Mouse (Mus musculus) spleen, postnatal 14 days (tissue): Measurements from ENCODE around the gene Srpk2.
"Not testable (repeated sequence)": the region's sequence is repeated elsewhere in the genome, so short reads cannot be mapped to it uniquely, and the experiment has no call there.

Experiments used
- DNase-seq, 2 experiments: peaks; one replicate each; pipeline ENCODE4 v3.0.0; 2021 to 2022; ENCODE audit warnings: low spot score in 2 of 2

Gene Srpk2

DNA sequence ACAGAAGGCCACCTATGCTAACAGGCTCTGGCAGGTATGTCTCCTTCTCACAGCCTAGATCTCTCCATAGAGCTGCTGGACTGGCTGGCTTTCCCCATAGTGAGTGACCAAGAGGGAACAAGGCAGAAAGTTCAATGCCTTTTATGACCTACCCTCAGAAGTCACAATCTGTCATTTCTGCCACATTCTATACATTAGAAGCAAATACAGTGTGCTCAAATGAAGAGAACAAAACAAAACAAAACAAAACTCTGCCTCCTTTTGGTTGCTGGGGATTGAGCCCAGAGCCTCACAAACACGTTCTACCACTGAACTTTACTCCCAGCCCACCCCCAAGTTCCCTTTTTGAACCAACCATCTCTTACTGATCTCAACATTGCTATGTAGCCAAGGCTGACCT lies at the start of gene Srpk2:
Srpk2 (minus strand) TSS at position 101 of the 400 bp plus-strand sequence.
- DNase-seq: no peak

DNA sequence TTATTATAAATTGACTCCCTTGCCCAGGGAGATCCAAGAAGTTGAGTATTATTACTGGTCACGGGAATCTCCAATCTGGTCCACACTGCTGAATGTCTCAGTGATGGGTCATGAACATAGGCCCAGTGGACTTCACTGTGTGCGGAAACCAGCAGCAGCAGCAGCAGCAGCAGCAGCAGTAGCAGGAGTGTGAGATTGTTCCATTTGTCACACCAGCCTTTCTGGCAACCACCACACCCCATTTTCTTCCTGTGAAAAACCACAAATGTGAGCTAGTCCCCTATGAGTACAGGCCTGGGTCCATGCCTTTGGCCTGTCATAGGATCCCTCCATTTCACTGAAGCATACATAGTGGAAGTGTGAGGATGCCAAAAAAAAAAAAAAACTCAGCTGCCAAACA lies 37.5 kb upstream of the Srpk2 start:
- DNase-seq: no peak

DNA sequence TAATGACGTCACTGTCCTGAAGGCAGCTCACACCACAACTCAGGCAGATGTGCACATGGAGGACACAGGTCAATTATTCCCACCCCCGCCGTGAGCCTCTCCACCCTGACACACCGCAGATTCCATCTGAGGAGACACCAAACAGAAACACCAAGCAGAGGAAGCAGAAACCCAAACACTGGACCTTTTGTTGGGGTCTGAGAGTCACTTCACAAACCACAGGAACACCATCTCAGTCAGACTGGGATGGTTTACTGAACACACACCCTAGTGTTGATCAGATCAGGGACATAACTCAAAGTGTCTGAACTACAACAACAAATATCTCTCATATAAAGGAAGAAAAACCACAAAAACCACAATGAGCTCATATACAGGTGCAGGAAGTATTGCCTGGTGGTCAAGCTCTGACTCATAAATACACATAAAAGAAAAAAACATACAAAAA lies 34.5 kb upstream of the Srpk2 start:
- DNase-seq: no peak

DNA sequence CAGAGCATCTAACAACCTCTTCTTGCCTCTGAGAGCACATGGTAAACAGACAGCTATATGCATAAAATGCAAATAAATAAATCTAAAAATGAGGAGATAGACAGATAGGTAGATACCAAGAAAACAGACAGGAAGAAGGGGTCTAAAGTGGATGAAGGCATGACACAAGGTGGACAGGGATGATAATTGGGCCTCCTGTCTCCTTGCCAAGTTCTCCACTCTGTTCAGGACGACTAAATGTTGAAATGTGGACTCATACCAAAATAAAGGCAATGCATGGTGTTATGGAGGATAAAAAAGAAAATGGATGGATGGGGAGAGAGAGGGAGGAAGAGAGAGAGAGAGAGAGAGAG lies 33.7 kb upstream of the Srpk2 start:
- no peak for DNase-seq

DNA sequence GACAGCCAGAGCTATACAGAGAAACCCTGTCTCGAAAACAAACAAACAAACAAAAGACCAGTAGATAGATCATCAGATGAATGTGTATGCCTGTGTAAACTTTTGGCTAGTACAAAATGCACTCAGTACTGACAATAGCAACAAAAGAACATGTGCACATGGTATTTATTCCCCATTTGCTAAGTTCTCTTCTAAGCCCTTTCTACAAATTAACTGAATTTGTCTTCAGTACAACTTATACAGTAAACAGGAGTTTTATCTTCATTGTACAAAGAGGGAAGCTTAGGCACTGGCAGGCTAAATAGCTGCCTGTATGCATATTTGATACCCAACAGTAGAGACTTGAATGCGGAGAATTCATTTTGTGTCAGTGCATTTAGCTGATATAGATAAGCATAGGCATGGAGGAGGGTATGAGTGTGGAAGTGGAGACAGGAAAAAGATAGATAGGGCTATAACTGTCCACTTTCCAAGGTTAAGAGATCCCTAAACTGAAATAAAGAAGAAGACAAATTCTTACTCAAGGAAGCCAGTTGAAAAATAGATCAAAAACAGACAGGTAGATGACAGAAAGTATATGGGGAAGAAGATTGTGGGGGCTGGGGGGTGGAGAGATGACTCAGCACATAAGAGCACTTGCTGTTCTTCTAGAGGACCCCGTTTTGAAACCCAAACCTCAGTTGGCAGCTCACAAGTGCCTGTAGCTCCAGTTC lies 33.2 kb upstream of the Srpk2 start:
- no peak for DNase-seq

DNA sequence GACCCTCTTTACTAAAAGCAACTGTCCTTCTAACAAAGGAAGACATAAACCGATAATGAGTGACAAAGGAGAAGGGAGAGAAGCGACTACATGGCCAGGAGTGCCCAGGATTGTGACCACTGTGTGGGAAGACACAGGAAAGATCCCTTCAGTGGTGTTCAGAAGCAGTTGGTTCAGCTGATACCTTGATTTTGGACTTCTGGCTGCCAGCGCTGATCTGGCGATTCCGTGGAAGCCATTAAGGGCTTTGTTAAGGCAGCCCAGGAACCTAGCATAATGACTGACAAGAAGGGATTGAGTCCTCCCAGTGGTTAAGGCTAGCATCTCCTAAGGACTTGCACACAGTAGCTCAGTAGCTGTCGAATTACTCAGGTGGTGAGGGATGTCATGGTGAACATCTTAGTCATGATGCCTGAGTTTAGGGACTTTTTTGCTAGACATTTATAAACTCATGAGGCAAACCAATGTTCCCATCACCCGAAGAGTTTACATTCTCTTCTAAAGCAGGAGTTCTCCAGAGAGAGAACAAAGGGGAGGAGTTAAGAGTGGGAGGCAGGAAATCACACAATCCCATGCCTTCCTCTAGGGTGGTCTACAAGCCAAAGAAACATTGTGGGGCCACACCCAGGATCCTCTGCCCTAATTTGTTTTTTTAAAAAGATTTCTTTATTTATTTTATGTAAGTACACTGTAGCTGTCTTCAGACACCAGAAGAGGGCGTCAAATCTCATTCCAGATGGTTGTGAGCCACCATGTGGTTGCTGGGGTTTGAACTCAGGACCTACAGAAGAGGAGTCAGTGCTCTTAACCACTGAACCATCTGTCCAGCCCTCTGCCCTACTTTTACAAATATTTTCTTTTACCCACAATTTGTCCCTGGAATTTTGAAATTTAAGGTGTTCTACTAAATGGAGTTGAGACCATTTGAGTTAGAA lies 29.3 kb upstream of the Srpk2 start:
- no peak for DNase-seq

DNA sequence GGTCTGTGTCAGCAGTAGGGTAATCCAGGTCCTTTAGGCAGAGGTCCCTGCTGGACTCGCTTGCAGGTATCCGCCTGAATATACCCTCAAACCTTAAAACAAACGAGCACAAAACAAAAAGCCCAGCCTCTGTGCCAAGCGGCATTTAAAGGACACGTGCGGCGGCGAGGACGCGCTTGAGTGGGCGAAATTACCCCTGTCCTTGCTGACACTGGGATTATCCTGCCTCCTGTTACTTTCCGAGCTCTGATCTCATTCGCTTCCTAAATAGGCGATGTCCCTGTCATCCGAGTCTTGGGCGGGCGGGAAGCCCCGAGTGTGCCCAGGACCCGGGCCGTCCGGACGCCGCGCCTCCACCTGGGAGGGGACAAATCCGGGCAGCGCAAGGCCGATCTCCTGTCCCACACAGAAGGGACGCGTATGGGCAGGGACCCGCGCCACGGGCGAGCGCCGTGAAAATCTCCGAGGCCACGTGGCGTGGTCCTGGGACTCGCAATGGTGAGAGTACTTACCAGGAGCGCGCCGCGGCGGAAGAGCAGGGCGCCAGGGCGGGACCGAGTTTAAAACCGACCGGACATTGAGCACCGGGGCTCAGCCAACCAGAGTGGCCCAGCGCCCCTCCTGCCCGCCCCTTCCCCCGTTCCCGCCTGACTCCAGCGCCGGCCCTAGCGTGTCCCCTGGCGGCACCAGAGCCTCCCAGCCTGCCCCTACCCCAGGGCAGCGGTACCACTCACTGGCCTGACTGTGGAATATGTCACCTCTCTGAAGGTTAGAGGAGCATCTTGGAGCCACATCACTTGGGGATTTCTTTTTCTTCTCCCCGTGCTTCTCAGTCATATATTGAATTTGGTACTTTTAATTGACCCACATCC lies 27.9 kb upstream of the Srpk2 start:
- peak; percentile 62 to 71 for DNase-seq

DNA sequence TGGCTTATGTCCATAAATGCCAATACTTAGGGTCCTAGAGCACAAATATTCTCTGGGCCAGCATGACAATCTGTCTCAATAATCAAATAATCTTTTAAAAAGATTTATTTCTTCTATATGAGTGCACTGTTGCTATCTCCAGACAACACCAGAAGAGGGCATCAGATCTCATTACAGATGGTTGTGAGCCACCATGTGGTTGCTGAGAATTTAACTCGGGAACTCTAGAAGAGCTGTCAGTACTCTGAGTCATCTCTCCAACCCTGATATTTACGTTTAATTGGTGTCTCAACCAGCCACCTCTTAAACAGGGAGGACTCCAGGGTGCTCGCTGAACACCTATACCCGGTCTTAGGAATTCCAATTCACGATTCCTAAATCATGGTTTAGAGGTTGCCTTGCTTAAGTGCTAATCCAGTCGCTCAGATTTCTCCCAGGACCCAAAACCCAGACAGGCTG lies 27.3 kb upstream of the Srpk2 start:
- DNase-seq: not testable (repeated sequence)

DNA sequence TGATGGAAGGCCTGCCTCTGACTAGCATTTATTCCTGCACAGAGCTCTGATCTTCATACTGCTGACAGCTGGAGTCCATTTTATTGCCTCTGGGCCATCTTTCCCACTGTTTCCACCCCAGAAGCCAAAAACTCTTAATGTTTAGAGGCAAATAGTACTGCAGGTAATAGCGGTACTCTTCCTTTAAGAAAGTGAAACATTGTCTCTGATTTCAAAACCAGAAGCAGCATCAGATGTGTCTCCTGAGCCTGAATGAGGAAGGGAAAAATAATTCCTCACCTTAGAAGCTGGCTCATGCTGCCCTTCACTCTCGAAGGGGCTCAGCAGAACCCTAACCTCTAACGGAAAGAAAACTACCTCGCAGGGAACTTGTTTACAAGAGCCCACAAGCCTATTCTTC lies 26.8 kb upstream of the Srpk2 start:
- DNase-seq: no peak

DNA sequence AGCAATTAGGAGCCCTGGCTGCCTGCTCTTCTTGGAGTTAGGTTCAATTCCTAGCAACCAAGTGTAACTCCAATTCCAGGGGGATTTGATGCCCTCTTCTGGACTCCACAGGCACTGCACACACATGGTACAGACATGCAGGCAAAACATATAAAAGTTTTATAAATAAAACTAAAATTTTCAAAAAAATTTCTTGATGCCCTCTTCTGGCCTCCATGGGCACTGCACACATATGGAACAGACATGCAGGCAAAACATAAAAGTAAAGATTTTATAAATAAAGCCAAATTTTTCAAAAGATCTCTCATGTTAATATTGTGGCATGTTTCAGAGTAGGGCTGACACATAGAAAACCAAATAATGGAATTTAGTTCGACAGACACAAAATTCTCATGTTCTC lies 25.2 kb upstream of the Srpk2 start:
- DNase-seq: no peak

DNA sequence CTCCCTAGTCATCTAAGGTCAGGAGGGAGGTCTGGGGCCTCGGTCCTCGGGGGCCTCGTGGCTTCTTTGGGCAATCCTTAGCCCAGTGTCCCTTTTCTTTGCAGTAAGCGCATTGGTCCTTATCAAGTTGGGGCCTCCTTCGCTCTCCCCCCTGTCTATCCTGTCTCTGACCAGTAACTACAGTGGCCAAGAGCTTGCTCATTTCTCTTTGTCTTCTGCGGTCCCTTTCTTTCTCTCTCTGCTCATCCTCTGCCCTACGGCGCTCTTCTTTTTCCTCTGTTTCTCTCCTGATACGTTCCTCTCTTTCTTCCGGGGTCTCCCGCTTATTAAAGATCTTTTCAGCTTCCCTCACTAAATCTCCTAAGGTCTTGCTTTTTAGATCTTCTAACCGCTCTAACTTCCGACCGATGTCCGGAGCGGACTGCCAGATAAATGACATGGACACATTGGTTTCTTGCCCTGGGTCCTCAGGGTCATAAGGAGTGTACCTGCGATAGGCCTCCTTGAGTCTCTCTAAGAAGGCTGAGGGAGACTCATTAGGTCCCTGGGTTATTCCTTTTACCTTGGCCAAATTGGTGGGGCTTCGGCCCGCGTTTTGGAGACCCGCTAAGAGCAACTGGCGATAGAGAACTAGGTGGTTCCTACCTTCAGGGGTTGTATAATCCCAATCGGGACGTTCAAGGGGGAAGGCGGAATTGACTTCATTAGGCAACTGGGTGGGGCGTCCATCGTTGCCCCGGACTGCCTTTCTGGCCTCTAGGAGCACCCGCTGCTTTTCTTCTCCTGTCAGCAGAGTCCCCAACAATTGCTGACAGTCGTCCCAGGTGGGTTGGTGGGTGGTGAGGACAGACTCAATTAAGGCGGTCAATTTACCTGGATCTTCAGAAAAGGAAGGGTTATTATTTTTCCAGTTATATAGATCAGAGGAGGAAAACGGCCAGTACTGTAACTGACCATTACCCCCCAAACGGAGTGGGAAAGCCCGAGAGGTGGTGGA lies 22.5 kb upstream of the Srpk2 start:
- DNase-seq: not testable (repeated sequence)

DNA sequence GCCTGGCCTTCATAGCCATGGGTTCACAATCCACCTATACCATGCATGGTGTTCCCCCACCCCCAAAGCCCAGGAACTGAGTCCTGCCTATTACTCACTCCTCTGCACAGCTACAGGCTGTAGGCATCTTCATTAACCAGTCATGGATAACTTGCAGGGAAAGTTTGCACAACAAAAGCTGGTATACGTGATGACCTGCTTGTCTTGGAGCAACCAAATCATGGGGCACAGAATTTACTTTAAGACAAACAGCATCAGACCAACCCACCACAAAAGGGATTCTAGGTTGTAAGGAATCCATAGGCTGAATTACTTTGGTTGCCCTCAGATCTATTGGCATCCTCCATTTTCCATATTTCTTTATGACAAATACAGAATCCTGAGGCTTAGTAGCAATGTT lies 13.0 kb upstream of the Srpk2 start:
- no peak for DNase-seq

DNA sequence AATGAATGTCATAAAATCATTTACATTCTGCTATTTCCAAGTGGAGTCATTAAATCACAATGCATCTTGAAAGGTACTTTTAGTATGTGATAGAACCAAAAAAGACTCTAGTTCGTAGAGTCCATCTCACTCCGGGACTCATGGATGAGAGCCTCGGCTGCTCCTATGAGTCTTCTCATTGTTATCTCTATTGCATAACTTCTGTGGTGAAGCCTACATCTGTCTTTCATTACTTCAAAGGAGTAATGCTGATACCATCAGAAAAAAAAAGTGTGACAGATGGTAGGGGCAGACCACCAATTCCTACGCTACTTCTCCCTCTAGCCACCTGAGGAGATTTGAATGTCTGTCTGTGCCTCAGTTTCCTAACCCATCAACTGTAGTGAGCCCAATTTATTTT lies 986 bp downstream of the Srpk2 start:
- DNase-seq: no peak

DNA sequence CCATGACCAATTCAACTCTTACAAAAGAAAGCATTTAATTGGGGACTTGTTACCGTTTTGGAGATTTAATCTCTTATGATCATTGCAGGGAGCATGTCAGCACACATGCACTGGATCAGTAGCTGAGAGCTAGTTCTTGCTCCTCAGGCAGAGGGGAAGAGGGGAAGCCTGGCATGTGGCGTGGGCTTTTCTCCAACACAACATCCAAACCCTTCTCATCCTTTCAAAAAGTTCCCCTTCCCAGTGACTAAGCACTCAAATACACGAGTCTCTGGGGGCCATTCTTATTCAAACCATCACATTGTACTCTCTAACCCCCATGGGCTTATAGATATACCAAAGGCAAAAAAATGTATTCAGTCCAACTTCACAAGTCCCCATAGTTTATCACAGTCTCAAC lies 5.4 kb downstream of the Srpk2 start:
- DNase-seq: no peak

DNA sequence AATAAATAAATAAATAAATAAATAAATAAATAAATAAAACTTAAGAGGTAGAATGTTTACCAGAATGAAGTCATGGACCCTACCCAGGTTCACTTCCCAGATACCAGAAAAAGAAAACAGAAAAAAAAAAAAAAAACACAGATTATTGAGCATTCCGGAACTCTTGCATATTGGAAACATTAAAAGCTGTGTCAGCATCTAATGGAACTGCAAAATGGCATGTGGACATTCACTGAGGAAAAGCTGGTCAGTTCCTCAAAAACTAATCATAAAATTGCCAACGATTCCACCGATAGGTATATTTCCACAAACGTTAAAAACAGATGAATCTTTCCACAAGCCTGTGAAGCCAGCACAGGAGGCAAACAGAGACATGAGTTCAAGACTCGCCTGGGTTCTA lies 6.5 kb downstream of the Srpk2 start:
- no peak for DNase-seq

DNA sequence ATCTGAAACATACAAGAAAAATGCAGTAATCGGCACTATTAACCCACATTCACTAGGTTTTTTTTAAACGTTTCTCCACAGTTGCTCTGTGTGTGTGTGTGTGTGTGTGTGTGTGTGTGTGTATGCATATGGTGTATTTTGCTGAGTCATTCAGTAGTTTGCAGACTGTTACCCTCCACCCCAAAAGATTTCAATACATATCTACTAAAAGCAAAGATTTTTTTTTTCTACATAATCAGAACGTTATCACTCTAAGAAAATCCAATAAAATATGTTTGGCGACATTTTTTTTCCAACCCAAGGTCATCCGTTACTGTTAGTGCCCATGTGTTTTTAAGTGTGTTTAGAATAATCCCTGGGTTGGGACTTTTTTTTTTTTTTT lies 7.4 kb downstream of the Srpk2 start:
- no peak for DNase-seq

DNA sequence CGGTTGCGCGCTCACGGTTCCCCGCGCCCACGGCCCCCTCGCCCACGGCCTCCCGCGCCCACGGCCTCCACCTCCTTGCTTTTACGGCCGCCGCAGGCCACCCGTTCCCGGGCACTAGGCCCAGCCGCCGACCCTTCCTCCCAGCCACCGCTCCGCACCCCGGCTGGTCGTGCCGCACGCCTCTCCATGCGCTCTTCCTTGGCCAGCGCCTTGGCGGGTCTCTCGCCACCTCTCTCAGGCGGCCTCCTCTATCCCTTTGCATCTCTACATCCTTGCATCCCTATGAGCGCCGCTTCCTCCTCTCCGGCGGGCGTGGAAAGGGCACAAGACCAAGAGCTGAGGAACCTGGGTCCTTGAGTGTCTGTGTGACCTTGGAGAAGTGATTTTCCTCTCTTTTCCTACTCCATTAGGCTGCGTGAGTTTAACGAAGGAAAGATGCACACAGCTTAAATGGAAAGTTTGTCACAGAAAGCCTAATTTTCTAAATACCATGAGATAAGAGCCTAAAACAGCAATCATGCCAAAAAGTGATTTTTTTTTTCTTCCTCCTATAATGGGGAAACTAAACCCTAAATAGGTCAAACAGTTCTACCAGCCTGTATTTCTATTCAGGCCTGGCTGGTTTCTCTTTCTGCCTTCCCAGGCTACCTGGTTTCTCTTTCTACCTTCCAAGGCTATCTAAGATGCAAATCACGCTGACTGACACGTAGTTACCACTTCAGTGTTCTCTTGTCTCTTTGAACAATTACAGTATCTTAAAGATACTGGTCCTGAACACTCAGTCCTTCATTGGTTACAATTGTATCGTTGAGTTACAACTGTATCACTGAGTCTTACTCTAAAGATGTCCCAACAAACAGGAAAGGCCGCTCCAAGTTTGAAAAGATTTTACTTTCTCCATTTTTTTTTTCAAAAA lies 8.0 kb downstream of the Srpk2 start:
- no peak for DNase-seq

DNA sequence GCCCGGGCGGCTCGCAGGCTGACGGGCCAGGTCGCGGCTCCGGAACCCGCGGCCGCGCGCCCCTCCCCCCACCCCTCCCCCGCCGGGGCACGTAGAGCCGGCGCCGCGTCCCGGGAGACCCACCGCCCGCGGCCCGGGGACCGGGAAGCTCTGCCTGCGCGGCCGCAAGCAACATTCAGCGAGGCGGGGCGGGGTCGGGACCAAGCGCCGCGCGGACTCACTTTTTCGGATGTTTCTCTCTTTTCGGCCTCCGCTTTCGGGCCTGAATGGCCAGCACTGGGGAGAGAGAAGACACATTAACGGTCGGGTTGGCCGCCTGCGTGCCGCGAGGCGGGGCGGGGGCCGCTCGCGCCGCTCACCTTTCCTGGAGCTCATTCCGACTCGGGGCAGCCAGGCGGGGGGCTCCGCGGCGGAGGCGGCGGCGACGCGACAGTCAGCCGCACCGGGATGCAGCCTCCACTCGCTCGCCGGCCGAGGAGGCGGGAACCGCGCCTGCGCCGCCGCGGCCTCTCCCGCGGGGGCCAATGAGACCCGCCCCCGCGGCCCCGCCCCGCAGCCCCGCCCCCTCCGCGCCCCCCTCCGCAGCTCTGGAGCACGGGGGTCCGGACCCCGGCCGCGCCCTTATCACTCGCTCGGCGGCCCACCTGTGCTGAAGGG lies 8.8 kb downstream of the Srpk2 start:
- peak in 1 of 2 experiments; percentile 7 for DNase-seq

DNA sequence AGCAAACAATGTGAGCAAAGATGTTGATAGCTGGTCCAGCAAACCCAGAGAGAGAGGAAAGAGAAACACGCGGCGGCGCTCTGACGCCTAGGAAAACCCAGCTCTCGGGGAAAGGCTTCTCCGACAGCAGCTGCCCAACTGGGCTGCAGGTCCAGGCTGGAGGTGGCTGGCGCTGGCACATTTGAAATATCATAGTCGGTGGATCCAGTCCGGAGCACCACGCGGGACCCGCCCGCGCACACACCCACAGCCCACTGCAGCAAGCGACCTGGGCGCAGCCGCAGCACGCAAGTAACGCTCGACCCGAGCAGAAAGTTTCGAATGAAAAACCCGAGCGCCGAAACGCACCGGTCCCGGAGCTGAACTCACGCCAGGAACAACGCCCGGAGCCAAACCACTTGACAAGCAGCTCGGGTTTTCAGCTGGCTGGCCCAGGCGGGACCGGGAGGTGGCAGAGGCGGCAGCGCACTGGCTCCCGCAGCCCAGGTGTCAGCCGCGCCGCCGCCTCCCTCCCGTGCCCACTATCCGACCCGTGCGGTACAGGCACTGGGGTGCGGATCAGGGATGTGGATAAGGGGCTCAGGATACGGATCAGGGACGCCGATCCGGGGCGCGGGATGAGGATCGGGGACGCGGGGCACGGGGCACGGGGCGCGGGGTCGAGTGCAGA lies 9.5 kb downstream of the Srpk2 start:
- DNase-seq: peak in 1 of 2 experiments; percentile 12
